Mouse (Mus musculus) thymus, postnatal 4 days (tissue): Measurements from ENCODE around the gene Cpz.

Source experiments
- DNase-seq: peaks from one replicate; pipeline ENCODE4 v3.0.0; 2021

The Cpz gene

DNA sequence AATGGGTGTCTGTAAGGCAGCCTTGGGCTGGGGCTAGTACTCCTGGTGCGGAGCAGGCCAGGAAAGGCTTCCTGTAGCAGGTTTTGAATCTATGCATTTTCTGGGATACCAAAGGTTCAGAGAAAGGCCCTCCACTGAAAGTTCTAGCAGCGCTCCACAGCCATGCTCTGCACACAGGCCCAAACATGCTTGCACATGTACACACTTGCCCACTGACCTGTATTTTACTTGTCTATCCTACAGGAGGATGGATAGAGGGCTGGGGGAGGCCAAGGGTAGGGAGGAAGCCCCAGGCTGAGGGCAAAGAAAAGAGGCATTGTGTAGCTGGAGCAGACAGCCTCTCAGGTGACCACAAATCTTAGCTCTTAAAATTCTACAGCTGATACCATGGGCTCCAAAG, 1.1 kb downstream of the Cpz start:
- DNase-seq = no peak

DNA sequence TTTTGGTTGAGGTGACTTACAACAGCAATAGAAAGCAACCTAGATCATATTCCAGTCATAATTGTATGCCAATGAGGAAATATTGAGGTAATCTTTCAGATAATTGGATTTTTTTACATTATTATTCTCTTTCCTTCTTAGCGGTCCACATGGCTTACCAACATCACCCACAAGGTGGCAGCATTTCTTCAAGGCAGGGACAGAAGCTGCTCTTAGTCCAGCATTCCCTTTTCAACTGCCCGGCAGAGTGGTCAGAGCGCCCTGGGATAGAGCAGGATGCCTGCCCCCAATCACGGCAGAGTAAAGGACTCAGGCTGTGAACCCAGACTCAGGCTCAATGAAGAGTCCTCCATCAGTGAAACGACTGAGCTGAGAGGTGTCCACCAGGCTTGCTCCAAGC, 1.8 kb downstream of the Cpz start:
- peak; percentile 62 for DNase-seq

DNA sequence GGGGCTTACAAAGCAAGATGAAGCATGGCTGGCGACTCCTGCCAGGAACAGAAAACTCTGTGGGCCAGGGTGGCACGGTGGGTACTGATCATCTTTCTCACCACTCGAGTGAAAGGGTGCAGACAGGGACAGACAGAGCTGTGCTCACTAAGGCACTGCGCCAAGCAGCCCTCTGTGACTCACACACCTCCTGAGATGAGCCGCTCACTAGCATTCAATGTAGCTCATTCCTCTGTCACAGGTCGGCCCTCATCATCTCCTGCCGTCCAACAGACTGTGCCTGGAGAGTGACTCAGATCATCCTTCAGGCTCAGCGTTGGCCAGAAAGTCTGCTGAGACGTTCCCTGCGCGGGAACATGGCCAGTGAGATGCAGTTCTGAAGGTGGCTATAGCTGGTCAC, 8.7 kb downstream of the Cpz start:
- no peak for DNase-seq

GRCm38 (mm10) chr5:35510589-35510988, 14.9 kb downstream of the Cpz start:
- DNase-seq = peak; percentile 61

DNA sequence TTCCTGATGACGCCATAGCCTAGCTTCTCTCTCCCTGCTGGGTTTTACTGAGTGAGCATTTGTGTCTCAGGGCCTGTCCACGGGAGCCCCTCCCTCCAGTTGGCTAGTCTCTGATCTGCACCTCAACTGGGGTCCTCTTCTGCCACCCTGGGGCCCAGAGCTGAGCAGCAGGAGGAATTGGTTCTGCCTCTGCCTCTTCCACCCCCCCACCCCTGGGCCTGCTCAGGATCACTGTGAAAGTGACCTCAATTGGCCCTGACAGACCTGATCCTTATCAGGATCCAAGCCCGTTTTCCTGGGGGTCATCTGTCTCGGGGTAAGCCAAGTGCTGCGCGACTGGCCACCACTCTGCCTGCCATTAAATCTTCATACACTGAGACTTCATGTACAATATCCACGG, 20.5 kb downstream of the Cpz start:
- no peak for DNase-seq

GRCm38 (mm10) chr5:35497344-35497743, 28.2 kb downstream of the Cpz start:
- no peak for DNase-seq

GRCm38 (mm10) chr5:35495989-35496388, 29.5 kb downstream of the Cpz start:
- DNase-seq = no peak

DNA sequence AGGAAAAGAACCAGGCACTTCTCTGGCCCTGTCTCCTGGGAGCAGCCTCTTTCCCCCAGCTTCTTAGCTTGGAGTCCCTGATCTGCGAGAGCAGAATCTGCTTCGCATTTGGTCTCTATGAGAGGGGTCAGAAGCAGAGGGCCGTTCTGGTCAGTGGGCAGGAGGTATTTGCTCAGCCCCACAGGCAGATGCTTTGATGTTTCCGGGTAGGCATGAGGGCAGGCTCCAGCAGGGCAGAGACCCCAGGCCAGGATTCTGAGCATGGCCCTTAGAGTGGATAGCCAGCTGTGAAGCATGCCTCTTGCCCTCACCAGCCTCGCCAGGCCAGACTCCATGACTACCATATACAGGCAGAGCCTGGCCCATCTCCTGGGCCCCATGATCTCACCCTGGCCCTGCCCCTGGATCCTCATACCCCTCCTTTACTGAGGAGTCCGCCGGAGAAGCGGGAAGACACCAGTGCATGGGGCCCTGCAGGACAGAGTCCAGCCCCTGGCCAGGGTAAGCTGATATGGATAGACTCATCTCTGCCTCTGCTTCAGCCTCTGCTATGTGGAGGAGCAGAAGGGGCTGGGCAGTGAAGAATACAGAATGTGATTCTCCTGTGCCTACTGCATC, 30.6 kb downstream of the Cpz start:
- no peak for DNase-seq

DNA sequence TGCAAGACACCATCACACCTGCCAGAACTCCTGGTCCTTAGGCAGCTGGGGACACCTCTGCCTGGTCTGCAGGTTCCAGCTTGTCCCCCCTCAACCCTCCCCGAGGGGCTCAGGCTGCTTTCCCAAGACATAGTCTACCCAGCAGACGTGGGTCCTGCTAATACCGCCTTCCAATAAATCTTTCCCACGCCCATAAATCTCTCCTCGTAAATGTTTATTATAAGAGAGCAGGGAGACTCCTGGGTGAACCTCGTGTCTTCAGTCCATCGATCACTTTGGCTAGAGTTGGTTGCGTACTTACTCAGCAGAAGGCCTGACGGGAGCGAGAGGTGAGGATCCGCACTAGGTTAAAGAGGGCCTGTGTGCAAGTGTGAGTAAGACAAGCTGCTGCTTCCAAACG, 31.7 kb downstream of the Cpz start:
- no peak for DNase-seq

DNA sequence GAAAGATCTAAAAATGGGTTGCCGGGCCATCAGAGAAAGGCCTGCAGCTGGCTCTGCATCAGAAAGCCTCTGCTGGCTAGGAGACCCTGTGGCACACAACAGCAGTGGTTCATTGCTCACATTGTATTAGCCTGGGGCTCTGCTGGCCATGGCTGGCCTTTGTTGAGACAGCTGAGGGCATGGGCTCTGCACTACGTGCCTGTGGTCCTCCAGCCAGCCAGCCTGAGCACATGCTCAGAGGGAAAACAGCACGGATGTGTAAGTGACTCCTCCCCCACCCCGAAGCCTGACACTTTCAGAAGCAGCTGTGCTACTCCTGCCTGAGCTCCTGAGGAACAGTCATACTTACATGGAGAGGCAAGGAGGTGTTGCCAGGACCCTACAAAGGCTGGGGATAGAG, 46.0 kb downstream of the Cpz start:
- no peak for DNase-seq

- no peak for DNase-seq
These were observed 50.3 kb downstream of the Cpz start for GRCm38 (mm10) chr5:35475236-35475635.

- no peak for DNase-seq
These were observed 54.5 kb downstream of the Cpz start for GRCm38 (mm10) chr5:35470885-35471528.

DNA sequence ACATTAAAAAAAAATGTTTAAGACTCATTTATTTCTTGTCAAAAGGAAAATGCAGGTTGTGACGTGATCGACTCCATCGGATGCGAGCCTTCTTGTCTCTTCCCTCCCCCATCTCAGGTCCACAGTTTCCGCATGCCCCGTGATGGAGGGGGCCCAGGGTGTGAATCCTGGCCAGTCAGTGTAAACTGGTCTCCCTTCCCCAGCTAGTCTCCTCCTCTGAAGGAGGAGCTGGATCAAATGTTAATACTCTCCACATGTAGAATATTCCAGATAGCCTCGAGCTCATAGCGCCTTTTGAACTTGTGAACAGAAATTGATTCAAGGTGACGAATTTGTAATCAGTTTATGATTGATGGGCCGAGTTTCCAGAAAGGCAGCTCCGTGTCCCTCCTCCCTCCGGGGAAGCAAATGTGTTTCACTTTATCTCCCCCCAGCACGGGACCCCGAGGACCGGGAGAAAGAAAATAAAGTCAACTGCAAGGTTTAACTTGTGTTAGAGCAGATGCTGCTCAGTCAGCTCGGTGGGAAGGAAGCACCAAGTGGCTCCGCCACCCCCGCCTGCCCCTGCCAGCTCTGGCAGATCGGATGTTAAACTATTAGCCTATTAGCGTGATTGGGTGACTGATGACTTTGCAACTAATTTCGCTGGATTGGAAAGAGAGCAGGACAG, 59.4 kb downstream of the Cpz start:
- DNase-seq = no peak

DNA sequence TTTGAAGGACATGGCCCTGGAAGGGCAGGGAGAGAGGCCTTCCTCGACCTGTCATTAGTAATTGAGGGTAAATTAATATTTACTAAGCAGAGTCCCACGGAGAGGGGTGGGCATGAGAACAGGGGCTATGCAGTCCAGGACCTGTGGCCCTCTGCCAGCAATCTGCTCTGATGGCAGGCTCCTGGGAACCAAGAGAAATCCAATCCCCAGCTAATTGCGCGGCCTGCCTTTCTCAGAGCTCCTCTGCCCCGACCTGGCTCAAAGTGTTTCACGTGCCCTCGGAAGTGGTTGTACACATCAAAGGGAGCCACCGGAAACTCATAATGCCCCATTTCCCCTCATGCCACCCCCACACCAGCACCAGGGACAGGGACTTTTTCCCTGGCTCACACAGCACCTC, 63.4 kb downstream of the Cpz start:
- DNase-seq = no peak

- DNase-seq = peak; percentile 15
These were observed 65.7 kb downstream of the Cpz start for GRCm38 (mm10) chr5:35459760-35460159.

- DNase-seq = no peak
These were observed 67.2 kb downstream of the Cpz start for GRCm38 (mm10) chr5:35458267-35458666.

DNA sequence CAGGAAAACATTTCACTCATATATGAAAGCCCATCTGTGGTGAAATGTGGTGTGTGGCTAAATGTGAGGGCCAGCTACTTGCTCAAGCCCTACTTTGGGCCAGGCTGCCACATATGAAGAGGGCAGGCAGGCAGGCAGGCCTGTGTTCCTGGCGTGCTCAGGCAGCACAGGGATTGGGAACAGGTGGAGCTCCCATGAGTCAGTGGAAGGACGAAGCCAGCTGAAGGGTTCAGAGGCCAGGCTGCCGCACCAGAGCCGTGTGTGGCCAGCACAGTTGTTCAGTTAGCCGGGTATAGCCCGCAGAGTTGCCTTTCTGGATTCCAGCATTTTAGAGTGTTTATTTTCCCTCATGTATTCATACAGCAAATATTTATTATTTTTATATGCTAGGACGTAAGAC, 68.1 kb downstream of the Cpz start:
- no peak for DNase-seq

GRCm38 (mm10) chr5:35454187-35454800, 71.2 kb downstream of the Cpz start:
- no peak for DNase-seq
